Mouse (Mus musculus) neural tube, embryonic 11.5 days (tissue): ENCODE results near the gene Il17rd. TPM values are rescaled to one million over a fixed set of nuclear protein-coding genes. Genes with fewer than 3 reads are reported as not detected.

ENCODE experiments used
- ATAC-seq: fragments of 200-750 bp; cut with Nextera tagmentation; 2 replicates; pipeline ENCODE4 v1.8.0; 2017; ENCODE audit warnings: moderate number of reproducible peaks, mild to moderate bottlenecking, moderate TSS enrichment, moderate library complexity; ENCODE audit not compliant: insufficient read depth, low FRiP score, low TSS enrichment
- DNase-seq: peaks from one replicate; pipeline ENCODE4 v3.0.0-alpha.2; 2015; ENCODE audit warnings: low spot score
- H3K27ac ChIP-seq: fragments of 300-500 bp; sonication (generic); 2 replicates; pipeline ENCODE4 v1.5.1; 2014; ENCODE audit warnings: low read depth, mild to moderate bottlenecking, low read length
- H3K27me3 ChIP-seq: fragments of 300-500 bp; sonication (generic); 2 replicates; pipeline ENCODE4 v1.6.1; 2014; ENCODE audit warnings: mild to moderate bottlenecking, low read length, mixed read lengths; ENCODE audit not compliant: control insufficient read depth, insufficient read depth
- H3K36me3 ChIP-seq: fragments of 300-500 bp; sonication (generic); 2 replicates; pipeline ENCODE4 v1.6.1; 2014; ENCODE audit warnings: mild to moderate bottlenecking, low read length, moderate library complexity, mixed read lengths; ENCODE audit not compliant: control insufficient read depth, insufficient read depth
- H3K4me1 ChIP-seq: fragments of 300-500 bp; sonication (generic); 2 replicates; pipeline ENCODE4 v1.6.1; 2014; ENCODE audit warnings: low read length, mixed read lengths; ENCODE audit not compliant: control insufficient read depth, insufficient read depth
- H3K4me2 ChIP-seq: fragments of 300-500 bp; sonication (generic); 2 replicates; pipeline ENCODE4 v1.6.1; 2014; ENCODE audit warnings: low read depth, mild to moderate bottlenecking, moderate library complexity
- H3K4me3 ChIP-seq: fragments of 300-500 bp; sonication (generic); 2 replicates; pipeline ENCODE4 v1.5.1; 2014; ENCODE audit warnings: low read depth, low read length
- H3K9ac ChIP-seq: fragments of 300-500 bp; sonication (generic); 2 replicates; pipeline ENCODE4 v1.6.1; 2014; ENCODE audit warnings: mild to moderate bottlenecking, low read length
- H3K9me3 ChIP-seq: fragments of 300-500 bp; sonication (generic); 2 replicates; pipeline ENCODE4 v1.6.1; 2016; ENCODE audit warnings: low read length; ENCODE audit not compliant: control insufficient read depth
- WGBS: fragments of 180-500 bp; shearing (Covaris S2); extraction: QIAGEN DNeasy Blood & Tissue Kit; methylation state at CpG from one replicate; pipeline ENCODE4 v1.1.7; 2014; 5-methylcytosine and 5-hydroxymethylcytosine counted together
- polyA plus RNA-seq: library from polyadenylated mRNA; unstranded; fragments of >200 nt; fragmentation: Nextera tagmentation; extraction: Ambion mirVana; gene quantifications from 2 replicates; pipeline ENCODE4 v1.2.1, GENCODE M21; 2014

Il17rd gene
- polyA plus RNA-seq, 1 experiment from 2014 or later, result 4.1 TPM

DNA sequence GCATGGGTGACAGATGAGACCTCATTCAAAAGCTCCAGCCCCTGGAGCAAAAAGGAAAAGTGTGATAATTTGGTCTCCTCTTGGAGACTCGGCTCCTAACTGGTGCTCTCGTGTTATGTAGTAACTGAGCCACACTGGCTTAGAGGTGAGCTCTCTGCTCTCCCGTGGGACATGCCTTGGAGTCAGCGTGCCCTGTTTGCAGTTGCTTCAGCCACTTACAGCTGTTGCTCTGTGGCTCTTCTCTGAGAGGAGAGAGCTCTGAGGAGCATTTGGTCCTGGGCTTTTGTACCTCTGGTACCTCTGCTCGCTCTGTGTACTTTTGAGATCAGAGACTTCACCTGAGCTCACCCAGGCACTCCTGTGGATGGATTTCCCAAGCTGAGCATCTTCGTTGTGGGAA lies 116.3 kb downstream of the Il17rd start:
- Histone ChIP-seq H3K9ac (no peak overlapping the region), H3K4me2 (no peak overlapping the region), H3K4me3 (no peak overlapping the region), H3K27ac (no peak overlapping the region), H3K36me3 (no peaks in the 10 kb centered on the region), H3K4me1 (no peaks in the 10 kb centered on the region), H3K9me3 (no peaks in the 10 kb centered on the region), H3K27me3 (no peaks in the 10 kb centered on the region)
- WGBS, result 81% methylated on average over 6 of the region's 6 CpGs
- DNase-seq (no peak), ATAC-seq (no peak)

GRCm38 (mm10) chr14:27156032-27156431 lies 117.3 kb downstream of the Il17rd start:
- ATAC-seq (no peak), DNase-seq (no peak)
- H3K4me2 ChIP-seq, result no peak overlapping the region
- H3K4me1 ChIP-seq, result no peaks in the 10 kb centered on the region
- no peaks in the 10 kb centered on the region for H3K36me3 ChIP-seq
- H3K27me3 ChIP-seq, result no peaks in the 10 kb centered on the region
- no peak overlapping the region for H3K9ac ChIP-seq
- no peaks in the 10 kb centered on the region for H3K9me3 ChIP-seq
- no peak overlapping the region for H3K27ac ChIP-seq
- H3K4me3 ChIP-seq, result no peak overlapping the region
- WGBS, result 88% methylated on average over 6 of the region's 6 CpGs

Other genes starting within 250 kb of the Il17rd start
- not detected in 2 replicates for gene Asb14, start 144.4 kb upstream of the Il17rd start, polyA plus RNA-seq
- gene Appl1, start 67.7 kb upstream of the Il17rd start, polyA plus RNA-seq, result 32.7 and 39.2 TPM in 2 replicates
- gene Hesx1, start 44.5 kb upstream of the Il17rd start, polyA plus RNA-seq, result not detected in 2 replicates
- gene Arhgef3, start 76.0 kb downstream of the Il17rd start, polyA plus RNA-seq, result 5.1 and 7.2 TPM in 2 replicates